Mouse (Mus musculus) embryonic fibroblast, embryonic 13.5 days (primary cell): ENCODE measurements around the gene L1td1.

ENCODE experiments used
- CTCF ChIP-seq: IDR thresholded peaks from 2 replicates; pipeline ENCODE4 v1.5.1; 2011; ENCODE audit warnings: mild to moderate bottlenecking, control low read depth, low read length, moderate library complexity, borderline replicate concordance; ENCODE audit not compliant: insufficient read depth
- POLR2A ChIP-seq: IDR thresholded peaks from 2 replicates; pipeline ENCODE4 v1.6.1; 2011; ENCODE audit warnings: low read depth, mild to moderate bottlenecking, control low read depth, low read length, moderate library complexity

- TF ChIP-seq POLR2A: no peak
- TF ChIP-seq CTCF: no peak
Observed at GRCm38 (mm10) chr4:98773785-98774184, 47.3 kb downstream of the L1td1 start.
